Mouse (Mus musculus): Measurements from ENCODE around the gene Uchl5.

Uchl5 gene

GRCm38 (mm10) chr1:143803537-143803936, 26.5 kb downstream of the Uchl5 start:
- DNase-seq (ENCODE audit: low spot score), result peak; percentile 9

GRCm38 (mm10) chr1:143809062-143809461, 32.0 kb downstream of the Uchl5 start:
- no peak for DNase-seq (ENCODE audit: low spot score)

GRCm38 (mm10) chr1:143813676-143814360, 36.7 kb downstream of the Uchl5 start:
- DNase-seq (ENCODE audit: low spot score), result peak; percentile 77

GRCm38 (mm10) chr1:143820096-143820877, 43.2 kb downstream of the Uchl5 start:
- no peak for DNase-seq (ENCODE audit: low spot score)

- no peak for DNase-seq (ENCODE audit: low spot score)
Measured at GRCm38 (mm10) chr1:143822677-143823076, 45.6 kb downstream of the Uchl5 start.

- DNase-seq (ENCODE audit: low spot score), result no peak
Measured at GRCm38 (mm10) chr1:143830713-143831112, 53.6 kb downstream of the Uchl5 start.

- no peak for DNase-seq (ENCODE audit: low spot score)
Measured at GRCm38 (mm10) chr1:143836363-143837182, 59.5 kb downstream of the Uchl5 start.

- no peak for DNase-seq (ENCODE audit: low spot score)
Measured at GRCm38 (mm10) chr1:143837681-143838080, 60.6 kb downstream of the Uchl5 start.

- no peak for DNase-seq (ENCODE audit: low spot score)
Measured at GRCm38 (mm10) chr1:143838896-143839410, 61.9 kb downstream of the Uchl5 start.

GRCm38 (mm10) chr1:143852329-143852728, 75.3 kb downstream of the Uchl5 start:
- no peak for DNase-seq (ENCODE audit: low spot score)

- no peak for DNase-seq (ENCODE audit: low spot score)
Measured at GRCm38 (mm10) chr1:143852779-143853358, 75.8 kb downstream of the Uchl5 start.

- no peak for DNase-seq (ENCODE audit: low spot score)
Measured at GRCm38 (mm10) chr1:143853691-143854115, 76.6 kb downstream of the Uchl5 start.

- DNase-seq (ENCODE audit: low spot score), result no peak
Measured at GRCm38 (mm10) chr1:143855706-143856105, 78.6 kb downstream of the Uchl5 start.

Data from urinary bladder, postnatal 25 days (tissue).